Mouse (Mus musculus): ENCODE results near the gene Mast2. TPM values are rescaled to one million over a fixed set of nuclear protein-coding genes. Genes with fewer than 3 reads are reported as not detected.

Mast2 gene
- polyA plus RNA-seq, 1 experiment from 2014 or later: 28.3 TPM

DNA sequence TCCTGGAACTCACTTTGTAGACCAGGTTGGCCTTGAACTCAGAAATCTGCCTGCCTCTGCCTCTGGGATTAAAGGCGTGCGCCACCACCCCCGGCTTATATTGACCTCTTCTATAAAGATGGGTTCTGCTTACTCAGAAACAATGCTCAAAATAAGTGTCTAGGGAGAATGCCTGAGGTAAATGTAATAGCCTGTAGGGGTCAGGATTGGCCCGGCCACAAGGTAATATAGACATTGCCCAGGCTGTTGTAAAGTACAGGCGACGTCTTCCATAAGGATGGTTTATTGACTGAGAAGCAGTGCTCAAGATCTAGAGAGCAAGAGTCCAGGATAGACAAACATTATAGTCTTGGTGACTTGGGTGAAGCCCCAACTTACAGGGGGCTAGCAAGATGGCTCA lies 195.8 kb downstream of the Mast2 start:
- H3K4me1 ChIP-seq (ENCODE audit: control insufficient read depth, insufficient read depth, low read length): no peaks in the 10 kb centered on the region
- no peak for ATAC-seq (ENCODE audit: insufficient number of reproducible peaks, low FRiP score, low TSS enrichment, low read depth)
- no peaks in the 10 kb centered on the region for H3K27me3 ChIP-seq (ENCODE audit: control insufficient read depth, insufficient read depth, low read length)
- peaks cover 10% of the 10 kb centered on the region; the same call in 1 of the 2 replicates for H3K36me3 ChIP-seq (ENCODE audit: control insufficient read depth, insufficient read depth, low read length)
- no peaks in the 10 kb centered on the region for H3K9me3 ChIP-seq (ENCODE audit: control insufficient read depth, low read length)
- H3K9ac ChIP-seq (ENCODE audit: low read length): no peak overlapping the region
- 94% methylated on average over 6 of the region's 6 CpGs for WGBS
- no peak for DNase-seq (ENCODE audit: low spot score)
- H3K27ac ChIP-seq (replicated peaks; ENCODE audit: low read depth, low read length): no peak overlapping the region
- H3K4me2 ChIP-seq (ENCODE audit: low read depth, severe bottlenecking): no peak overlapping the region
- H3K4me3 ChIP-seq (ENCODE audit: low read depth, low read length): no peak overlapping the region

Other genes starting within 250 kb of the Mast2 start
- 43.5 and 46.2 TPM in 2 replicates for gene Pik3r3, start 242.6 kb downstream of the Mast2 start, polyA plus RNA-seq (2014; fragmentation: Nextera tagmentation; extraction: Ambion mirVana)
- 5.7 and 6.2 TPM in 2 replicates for gene Ipp, start 43.4 kb upstream of the Mast2 start, polyA plus RNA-seq (2014; fragmentation: Nextera tagmentation; extraction: Ambion mirVana)
- 26.6 and 28.2 TPM in 2 replicates for gene Tmem69, start 91.8 kb upstream of the Mast2 start, polyA plus RNA-seq (2014; fragmentation: Nextera tagmentation; extraction: Ambion mirVana)
- 50.0 and 50.3 TPM in 2 replicates for gene Gpbp1l1, start 93.5 kb upstream of the Mast2 start, polyA plus RNA-seq (2014; fragmentation: Nextera tagmentation; extraction: Ambion mirVana)
- gene Ccdc17, start 132.5 kb upstream of the Mast2 start, polyA plus RNA-seq (2014; fragmentation: Nextera tagmentation; extraction: Ambion mirVana): 1.3 and 1.6 TPM in 2 replicates
- 402 and 418 TPM in 2 replicates for gene Nasp, start 163.8 kb upstream of the Mast2 start, polyA plus RNA-seq (2014; fragmentation: Nextera tagmentation; extraction: Ambion mirVana)
- 677 and 736 TPM in 2 replicates for gene Akr1a1, start 187.5 kb upstream of the Mast2 start, polyA plus RNA-seq (2014; fragmentation: Nextera tagmentation; extraction: Ambion mirVana)
- 1,258 and 1,286 TPM in 2 replicates for gene Prdx1, start 221.4 kb upstream of the Mast2 start, polyA plus RNA-seq (2014; fragmentation: Nextera tagmentation; extraction: Ambion mirVana)
- 24.0 and 27.7 TPM in 2 replicates for gene Mmachc, start 244.2 kb upstream of the Mast2 start, polyA plus RNA-seq (2014; fragmentation: Nextera tagmentation; extraction: Ambion mirVana)
- gene Ccdc163, start 244.3 kb upstream of the Mast2 start, polyA plus RNA-seq (2014; fragmentation: Nextera tagmentation; extraction: Ambion mirVana): 34.4 and 36.4 TPM in 2 replicates